Mouse (Mus musculus): Measurements from ENCODE around the gene Rps15.
"Not testable (repeated sequence)": the region's sequence is repeated elsewhere in the genome, so short reads cannot be mapped to it uniquely, and the experiment has no call there.

Gene Rps15

GRCm38 (mm10) chr10:80292251-80293146 lies at the start of gene Rps15:
Gene Rps15 (plus strand): TSS chr10:80292453.
- peak; percentile 92 for DNase-seq (ENCODE audit: low read depth, low spot score)

GRCm38 (mm10) chr10:80242607-80243006 lies 49.6 kb upstream of the Rps15 start:
- no peak for DNase-seq (ENCODE audit: low read depth, low spot score)

- no peak for DNase-seq (ENCODE audit: low read depth, low spot score)
Observed at GRCm38 (mm10) chr10:80244791-80245399, 47.4 kb upstream of the Rps15 start.

GRCm38 (mm10) chr10:80245600-80245999 lies 46.7 kb upstream of the Rps15 start:
- DNase-seq (ENCODE audit: low read depth, low spot score): peak; percentile 85

- no peak for DNase-seq (ENCODE audit: low read depth, low spot score)
Observed at GRCm38 (mm10) chr10:80247849-80248248, 44.4 kb upstream of the Rps15 start.

GRCm38 (mm10) chr10:80248437-80248836 lies 43.8 kb upstream of the Rps15 start:
- DNase-seq (ENCODE audit: low read depth, low spot score): not testable (repeated sequence)

- DNase-seq (ENCODE audit: low read depth, low spot score): peak; percentile 92
Observed at GRCm38 (mm10) chr10:80248971-80249640, 43.1 kb upstream of the Rps15 start, which contains the start of gene Ndufs7. Gene Ndufs7 (plus strand): TSS chr10:80249121.

GRCm38 (mm10) chr10:80250059-80250458 lies 42.2 kb upstream of the Rps15 start:
- DNase-seq (ENCODE audit: low read depth, low spot score): no peak

GRCm38 (mm10) chr10:80250573-80250972 lies 41.7 kb upstream of the Rps15 start:
- DNase-seq (ENCODE audit: low read depth, low spot score): no peak

GRCm38 (mm10) chr10:80252011-80252410 lies 40.2 kb upstream of the Rps15 start:
- DNase-seq (ENCODE audit: low read depth, low spot score): no peak

- no peak for DNase-seq (ENCODE audit: low read depth, low spot score)
Observed at GRCm38 (mm10) chr10:80252493-80253274, 39.6 kb upstream of the Rps15 start.

GRCm38 (mm10) chr10:80253551-80253950 lies 38.7 kb upstream of the Rps15 start:
- DNase-seq (ENCODE audit: low read depth, low spot score): no peak

GRCm38 (mm10) chr10:80254331-80255297 lies 37.6 kb upstream of the Rps15 start:
- DNase-seq (ENCODE audit: low read depth, low spot score): no peak

GRCm38 (mm10) chr10:80255881-80256535 lies 36.2 kb upstream of the Rps15 start:
- DNase-seq (ENCODE audit: low read depth, low spot score): no peak

- no peak for DNase-seq (ENCODE audit: low read depth, low spot score)
Observed at GRCm38 (mm10) chr10:80257936-80258335, 34.3 kb upstream of the Rps15 start.

GRCm38 (mm10) chr10:80258752-80259462 lies 33.3 kb upstream of the Rps15 start:
- DNase-seq (ENCODE audit: low read depth, low spot score): no peak

- DNase-seq (ENCODE audit: low read depth, low spot score): no peak
Observed at GRCm38 (mm10) chr10:80259463-80259805, 32.8 kb upstream of the Rps15 start.

GRCm38 (mm10) chr10:80259861-80260641 lies 32.2 kb upstream of the Rps15 start:
- no peak for DNase-seq (ENCODE audit: low read depth, low spot score)
